Mouse (Mus musculus) lung, postnatal 0 days (tissue): ENCODE data around the gene Pmpcb.

Source experiments
- CTCF ChIP-seq: IDR thresholded peaks from 2 replicates; pipeline ENCODE4 v1.5.1; 2016; ENCODE audit warnings: antibody characterized with exemption, mild to moderate bottlenecking
- EP300 ChIP-seq: IDR thresholded peaks from 2 replicates; pipeline ENCODE4 v1.6.1; 2016; ENCODE audit warnings: antibody characterized with exemption, mild to moderate bottlenecking, control low read depth

DNA sequence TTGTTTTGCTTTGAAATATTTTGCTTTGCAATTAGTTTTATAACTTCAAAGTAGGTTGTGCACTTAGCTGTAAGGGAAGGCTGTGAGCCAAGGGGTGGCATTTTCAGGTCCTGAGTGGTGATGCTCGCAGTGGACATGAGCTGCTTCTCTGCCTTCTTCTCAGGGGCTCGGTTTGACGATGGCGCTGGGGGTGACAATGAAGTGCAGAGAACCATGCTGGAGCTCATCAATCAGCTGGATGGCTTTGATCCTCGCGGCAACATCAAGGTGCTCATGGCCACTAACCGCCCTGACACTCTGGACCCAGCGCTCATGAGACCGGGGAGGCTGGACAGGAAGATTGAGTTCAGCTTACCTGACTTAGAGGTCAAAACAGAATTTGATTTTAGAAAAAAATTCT lies 66.0 kb downstream of the Pmpcb start:
- TF ChIP-seq CTCF = no peak
- no peak for TF ChIP-seq EP300
